Mouse (Mus musculus): ENCODE measurements around the gene Mlh1. TPM values are rescaled to one million over a fixed set of nuclear protein-coding genes. Genes with fewer than 3 reads are reported as not detected.

Mlh1 gene
- polyA plus RNA-seq, 1 experiment: not detected

DNA sequence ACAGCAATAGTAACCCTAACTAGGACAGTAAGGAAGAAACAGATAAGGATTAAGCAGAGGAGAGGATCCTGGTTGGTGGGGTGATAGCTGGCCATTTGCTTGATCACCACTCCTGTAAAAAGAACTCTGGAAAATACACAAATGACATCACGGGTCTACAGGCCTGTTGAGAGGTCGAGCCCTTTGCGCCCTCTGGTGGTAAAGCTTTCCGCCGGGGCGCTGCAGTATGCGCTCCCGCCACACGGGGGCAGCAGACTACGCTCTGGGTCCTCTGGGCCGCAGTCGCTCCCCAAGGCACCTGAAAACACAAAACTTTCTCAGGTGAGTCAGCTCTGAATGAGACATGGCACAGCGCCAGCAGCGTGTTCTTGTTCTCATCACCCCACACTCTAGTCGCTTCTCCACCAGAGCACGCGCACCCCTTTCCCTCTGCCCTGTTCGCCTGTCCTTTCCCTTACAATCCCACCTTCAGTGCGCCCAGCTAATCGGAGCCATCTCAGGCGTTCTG lies 18.3 kb upstream of the Mlh1 start:
- Histone ChIP-seq H3K27ac (ENCODE audit: insufficient read depth, low read depth, low read length) (no peak overlapping the region), H3K4me3 (ENCODE audit: insufficient read depth, low read depth, low read length) (no peak overlapping the region), H3K4me1 (ENCODE audit: control insufficient read depth, insufficient read depth, low read length) (peaks cover 7% of the 10 kb centered on the region)
- TF ChIP-seq CTCF (IDR thresholded peaks at IDR 0.05; ENCODE audit: insufficient read depth, low read depth, low read length) (peak; percentile 100), POLR2A (IDR thresholded peaks at IDR 0.05; ENCODE audit: insufficient read depth, low read depth, low read length) (no peak)
- WGBS: 14% methylated on average over 21 of the region's 21 CpGs

- TF ChIP-seq POLR2A (IDR thresholded peaks at IDR 0.05; ENCODE audit: insufficient read depth, low read depth, low read length) (no peak), CTCF (IDR thresholded peaks at IDR 0.05; ENCODE audit: insufficient read depth, low read depth, low read length) (no peak)
- Histone ChIP-seq H3K4me1 (ENCODE audit: control insufficient read depth, insufficient read depth, low read length) (peaks cover 7% of the 10 kb centered on the region), H3K27ac (ENCODE audit: insufficient read depth, low read depth, low read length) (no peak overlapping the region), H3K4me3 (ENCODE audit: insufficient read depth, low read depth, low read length) (no peak overlapping the region)
- WGBS: 56% methylated on average over 9 of the region's 9 CpGs
Measured at GRCm38 (mm10) chr9:111289294-111289831, 17.8 kb upstream of the Mlh1 start.

DNA sequence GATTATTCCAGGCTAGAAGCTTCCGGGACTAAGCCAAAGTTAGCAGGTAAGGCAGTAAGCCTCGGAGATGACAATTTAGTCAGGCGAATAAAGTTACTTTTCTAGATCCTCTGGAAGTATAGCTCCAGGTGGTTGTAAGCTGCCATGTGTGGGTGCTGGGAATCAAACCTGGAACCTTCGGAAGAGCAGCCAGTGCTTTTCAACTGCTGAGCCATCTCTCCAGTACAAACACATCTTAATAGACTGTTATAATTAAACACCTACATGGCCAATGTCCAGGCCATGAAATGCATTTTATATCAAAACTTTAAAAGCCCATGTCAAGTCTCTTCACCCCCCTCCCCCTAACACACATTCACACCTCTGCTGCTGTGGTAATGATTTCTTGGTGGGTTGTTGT lies 16.4 kb upstream of the Mlh1 start:
- peaks cover 7% of the 10 kb centered on the region for H3K4me1 ChIP-seq (ENCODE audit: control insufficient read depth, insufficient read depth, low read length)
- TF ChIP-seq CTCF (IDR thresholded peaks at IDR 0.05; ENCODE audit: insufficient read depth, low read depth, low read length): no peak
- TF ChIP-seq POLR2A (IDR thresholded peaks at IDR 0.05; ENCODE audit: insufficient read depth, low read depth, low read length): no peak
- H3K27ac ChIP-seq (ENCODE audit: insufficient read depth, low read depth, low read length): no peak overlapping the region
- 96% methylated on average over 4 of the region's 4 CpGs for whole genome bisulfite sequencing
- no peak overlapping the region for H3K4me3 ChIP-seq (ENCODE audit: insufficient read depth, low read depth, low read length)

GRCm38 (mm10) chr9:111286468-111286867 lies 14.9 kb upstream of the Mlh1 start:
- 75% methylated on average over 2 of the region's 2 CpGs for WGBS
- Histone ChIP-seq H3K27ac (ENCODE audit: insufficient read depth, low read depth, low read length) (no peak overlapping the region), H3K4me3 (ENCODE audit: insufficient read depth, low read depth, low read length) (no peak overlapping the region), H3K4me1 (ENCODE audit: control insufficient read depth, insufficient read depth, low read length) (peaks cover 7% of the 10 kb centered on the region)
- TF ChIP-seq CTCF (IDR thresholded peaks at IDR 0.05; ENCODE audit: insufficient read depth, low read depth, low read length) (no peak), POLR2A (IDR thresholded peaks at IDR 0.05; ENCODE audit: insufficient read depth, low read depth, low read length) (no peak)

DNA sequence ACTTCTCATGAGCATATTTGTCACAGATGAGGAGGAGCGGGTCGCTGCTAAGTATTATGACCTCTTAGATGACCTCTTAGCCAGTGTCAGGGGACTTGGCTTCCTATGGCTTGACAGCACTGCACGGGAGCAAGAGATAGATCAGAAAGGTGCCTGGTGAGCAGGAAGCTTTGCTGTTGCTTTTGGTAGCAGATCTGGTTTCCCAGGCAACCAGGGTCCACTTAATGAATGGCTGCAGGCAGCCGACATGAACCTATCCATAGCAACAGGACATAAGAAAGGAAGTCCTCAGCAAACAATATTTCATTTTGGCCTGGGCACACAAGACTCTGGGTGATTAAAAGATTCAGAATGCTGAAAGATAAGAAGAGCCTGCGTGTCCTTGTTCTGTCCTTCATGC lies 14.1 kb upstream of the Mlh1 start:
- peaks cover 7% of the 10 kb centered on the region for H3K4me1 ChIP-seq (ENCODE audit: control insufficient read depth, insufficient read depth, low read length)
- no peak overlapping the region for H3K27ac ChIP-seq (ENCODE audit: insufficient read depth, low read depth, low read length)
- WGBS: 32% methylated on average over 5 of the region's 5 CpGs
- no peak for TF ChIP-seq CTCF (IDR thresholded peaks at IDR 0.05; ENCODE audit: insufficient read depth, low read depth, low read length)
- TF ChIP-seq POLR2A (IDR thresholded peaks at IDR 0.05; ENCODE audit: insufficient read depth, low read depth, low read length): no peak
- H3K4me3 ChIP-seq (ENCODE audit: insufficient read depth, low read depth, low read length): no peak overlapping the region

- TF ChIP-seq CTCF (IDR thresholded peaks at IDR 0.05; ENCODE audit: insufficient read depth, low read depth, low read length): no peak
- TF ChIP-seq POLR2A (IDR thresholded peaks at IDR 0.05; ENCODE audit: insufficient read depth, low read depth, low read length): no peak
- no peak overlapping the region for H3K27ac ChIP-seq (ENCODE audit: insufficient read depth, low read depth, low read length)
- no peak overlapping the region for H3K4me3 ChIP-seq (ENCODE audit: insufficient read depth, low read depth, low read length)
- 67% methylated on average over 3 of the region's 3 CpGs for WGBS
- H3K4me1 ChIP-seq (ENCODE audit: control insufficient read depth, insufficient read depth, low read length): peaks cover 4% of the 10 kb centered on the region
Measured at GRCm38 (mm10) chr9:111285061-111285460, 13.5 kb upstream of the Mlh1 start.

- WGBS: 48% methylated on average over 1 of the region's 1 CpGs
- Histone ChIP-seq H3K4me1 (ENCODE audit: control insufficient read depth, insufficient read depth, low read length) (peaks cover 3% of the 10 kb centered on the region), H3K4me3 (ENCODE audit: insufficient read depth, low read depth, low read length) (peak overlapping the region; percentile 26), H3K27ac (ENCODE audit: insufficient read depth, low read depth, low read length) (no peak overlapping the region)
- no peak for TF ChIP-seq CTCF (IDR thresholded peaks at IDR 0.05; ENCODE audit: insufficient read depth, low read depth, low read length)
- no peak for TF ChIP-seq POLR2A (IDR thresholded peaks at IDR 0.05; ENCODE audit: insufficient read depth, low read depth, low read length)
Measured at GRCm38 (mm10) chr9:111275156-111275555, 3.6 kb upstream of the Mlh1 start.

GRCm38 (mm10) chr9:111273958-111274357 lies 2.4 kb upstream of the Mlh1 start:
- Histone ChIP-seq H3K4me3 (ENCODE audit: insufficient read depth, low read depth, low read length) (no peak overlapping the region), H3K27ac (ENCODE audit: insufficient read depth, low read depth, low read length) (no peak overlapping the region), H3K4me1 (ENCODE audit: control insufficient read depth, insufficient read depth, low read length) (peaks cover 3% of the 10 kb centered on the region)
- 54% methylated on average over 1 of the region's 1 CpGs for WGBS
- no peak for TF ChIP-seq POLR2A (IDR thresholded peaks at IDR 0.05; ENCODE audit: insufficient read depth, low read depth, low read length)
- TF ChIP-seq CTCF (IDR thresholded peaks at IDR 0.05; ENCODE audit: insufficient read depth, low read depth, low read length): no peak

- WGBS: 49% methylated on average over 15 of the region's 15 CpGs
- no peak for TF ChIP-seq POLR2A (IDR thresholded peaks at IDR 0.05; ENCODE audit: insufficient read depth, low read depth, low read length)
- no peak for TF ChIP-seq CTCF (IDR thresholded peaks at IDR 0.05; ENCODE audit: insufficient read depth, low read depth, low read length)
- peaks cover 3% of the 10 kb centered on the region for H3K4me1 ChIP-seq (ENCODE audit: control insufficient read depth, insufficient read depth, low read length)
- H3K27ac ChIP-seq (ENCODE audit: insufficient read depth, low read depth, low read length): no peak overlapping the region
- H3K4me3 ChIP-seq (ENCODE audit: insufficient read depth, low read depth, low read length): peak overlapping the region; percentile 67
Measured at GRCm38 (mm10) chr9:111272996-111273785, 1.6 kb upstream of the Mlh1 start.

All from olfactory bulb, adult 2 months (tissue).